Mouse (Mus musculus) heart, embryonic 13.5 days (tissue): ENCODE measurements around the gene Fhad1. TPM values are rescaled to one million over a fixed set of nuclear protein-coding genes. Genes with fewer than 3 reads are reported as not detected.
"Not testable (repeated sequence)": the region's sequence is repeated elsewhere in the genome, so short reads cannot be mapped to it uniquely, and the experiment has no call there.

Source experiments
- ATAC-seq: fragments of 200-750 bp; cut with Nextera tagmentation; 2 replicates; pipeline ENCODE4 v1.8.0; 2017; ENCODE audit warnings: moderate TSS enrichment; ENCODE audit not compliant: insufficient number of reproducible peaks, low FRiP score, low TSS enrichment; ENCODE audit errors: extremely low read depth
- H3K27ac ChIP-seq: fragments of 300-500 bp; sonication (generic); replicated peaks from 2 replicates; pipeline ENCODE4 v1.5.1; 2015; ENCODE audit warnings: moderate library complexity, mild to moderate bottlenecking, inconsistent platforms
- H3K27me3 ChIP-seq: fragments of 300-500 bp; sonication (generic); replicated peaks from 2 replicates; pipeline ENCODE4 v1.6.1; 2015; ENCODE audit warnings: mild to moderate bottlenecking, inconsistent platforms
- H3K36me3 ChIP-seq: fragments of 300-500 bp; sonication (generic); 2 replicates; pipeline ENCODE4 v1.6.1; 2015; ENCODE audit warnings: mild to moderate bottlenecking, inconsistent platforms
- H3K4me1 ChIP-seq: fragments of 300-500 bp; sonication (generic); 2 replicates; pipeline ENCODE4 v1.6.1; 2015; ENCODE audit warnings: inconsistent platforms
- H3K4me2 ChIP-seq: fragments of 300-500 bp; sonication (generic); 2 replicates; pipeline ENCODE4 v1.6.1; 2015; ENCODE audit warnings: inconsistent platforms, mild to moderate bottlenecking, moderate library complexity
- H3K4me3 ChIP-seq: fragments of 300-500 bp; sonication (generic); 2 replicates; pipeline ENCODE4 v1.5.1; 2015; ENCODE audit warnings: moderate library complexity, mild to moderate bottlenecking, inconsistent platforms
- H3K9ac ChIP-seq: fragments of 300-500 bp; sonication (generic); 2 replicates; pipeline ENCODE4 v1.6.1; 2015; ENCODE audit warnings: inconsistent platforms, mild to moderate bottlenecking, moderate library complexity
- H3K9me3 ChIP-seq: fragments of 300-500 bp; sonication (generic); 2 replicates; pipeline ENCODE4 v1.6.1; 2016; ENCODE audit warnings: inconsistent platforms
- WGBS: fragments of 180-500 bp; shearing (Covaris S2); methylation state at CpG from one replicate; pipeline ENCODE4 v1.1.7; 2015; ENCODE audit warnings: mixed read lengths; 5-methylcytosine and 5-hydroxymethylcytosine counted together
- polyA plus RNA-seq: library from polyadenylated mRNA; unstranded; fragments of >200 nt; fragmentation: Nextera tagmentation; extraction: Ambion mirVana; gene quantifications from 2 replicates; pipeline ENCODE4 v1.2.1, GENCODE M21; 2015

The Fhad1 gene
- polyA plus RNA-seq, 1 experiment from 2014 or later: 3.6 TPM

- Histone ChIP-seq H3K36me3 (no peaks in the 10 kb centered on the region), H3K4me3 (no peak overlapping the region), H3K27me3 (no peaks in the 10 kb centered on the region), H3K27ac (peak overlapping the region; percentile 80), H3K4me2 (no peak overlapping the region), H3K9ac (peak overlapping the region; percentile 37), H3K4me1 (peaks cover 59% of the 10 kb centered on the region), H3K9me3 (no peaks in the 10 kb centered on the region)
- no peak for ATAC-seq
- WGBS: 32% methylated on average over 9 of the region's 9 CpGs
Measured at GRCm38 (mm10) chr4:142053661-142054448, 39.0 kb upstream of the Fhad1 start.

- Histone ChIP-seq H3K4me1 (peaks cover 59% of the 10 kb centered on the region), H3K36me3 (no peaks in the 10 kb centered on the region), H3K4me2 (no peak overlapping the region), H3K9ac (peak overlapping the region; percentile 37), H3K27ac (peak overlapping the region; percentile 80), H3K4me3 (no peak overlapping the region), H3K9me3 (no peaks in the 10 kb centered on the region), H3K27me3 (no peaks in the 10 kb centered on the region)
- 41% methylated on average over 4 of the region's 4 CpGs for WGBS
- no peak for ATAC-seq
Measured at GRCm38 (mm10) chr4:142053261-142053660, 38.4 kb upstream of the Fhad1 start.

GRCm38 (mm10) chr4:142052391-142053132 lies 37.7 kb upstream of the Fhad1 start:
- no peaks in the 10 kb centered on the region for H3K36me3 ChIP-seq
- peaks cover 60% of the 10 kb centered on the region for H3K4me1 ChIP-seq
- H3K27ac ChIP-seq: peak overlapping the region; percentile 80
- no peak overlapping the region for H3K4me3 ChIP-seq
- no peak for ATAC-seq
- no peaks in the 10 kb centered on the region for H3K27me3 ChIP-seq
- H3K4me2 ChIP-seq: peak overlapping the region; percentile 40
- 31% methylated on average over 22 of the region's 22 CpGs for WGBS
- 0 out of 2 replicates have a peak overlapping the region, but pooled peaks have one; percentile 17 for H3K9ac ChIP-seq
- H3K9me3 ChIP-seq: no peaks in the 10 kb centered on the region

GRCm38 (mm10) chr4:142051883-142052282 lies 37.0 kb upstream of the Fhad1 start:
- Histone ChIP-seq H3K4me1 (peaks cover 53% of the 10 kb centered on the region), H3K4me2 (peak overlapping the region; percentile 40)
- not testable (repeated sequence) for ATAC-seq, H3K9ac ChIP-seq, H3K9me3 ChIP-seq, H3K27me3 ChIP-seq, H3K27ac ChIP-seq, H3K36me3 ChIP-seq, H3K4me3 ChIP-seq
- WGBS: 82% methylated on average over 6 of the region's 6 CpGs

- no peak for ATAC-seq
- Histone ChIP-seq H3K4me3 (no peak overlapping the region), H3K4me2 (no peak overlapping the region), H3K9me3 (no peaks in the 10 kb centered on the region), H3K27ac (no peak overlapping the region), H3K4me1 (peaks cover 55% of the 10 kb centered on the region), H3K9ac (no peak overlapping the region), H3K27me3 (no peaks in the 10 kb centered on the region), H3K36me3 (no peaks in the 10 kb centered on the region)
- 92% methylated on average over 5 of the region's 5 CpGs for WGBS
Measured at GRCm38 (mm10) chr4:142049963-142050362, 35.1 kb upstream of the Fhad1 start.

- peaks cover 56% of the 10 kb centered on the region for H3K4me1 ChIP-seq
- H3K4me3 ChIP-seq: no peak overlapping the region
- H3K27ac ChIP-seq: 0 out of 2 replicates have a peak overlapping the region, but pooled peaks have one; percentile 0
- H3K9ac ChIP-seq: no peak overlapping the region; the same call in 1 of the 2 replicates
- 37% methylated on average over 8 of the region's 8 CpGs for WGBS
- ATAC-seq: no peak
- peak overlapping the region; percentile 3; the same call in 1 of the 2 replicates for H3K4me2 ChIP-seq
- no peaks in the 10 kb centered on the region for H3K27me3 ChIP-seq
- no peaks in the 10 kb centered on the region for H3K9me3 ChIP-seq
- no peaks in the 10 kb centered on the region for H3K36me3 ChIP-seq
Measured at GRCm38 (mm10) chr4:142048391-142048790, 33.5 kb upstream of the Fhad1 start.

- H3K4me3 ChIP-seq: no peak overlapping the region
- peaks cover 54% of the 10 kb centered on the region for H3K4me1 ChIP-seq
- no peaks in the 10 kb centered on the region for H3K9me3 ChIP-seq
- H3K9ac ChIP-seq: no peak overlapping the region
- H3K27me3 ChIP-seq: no peaks in the 10 kb centered on the region
- H3K4me2 ChIP-seq: no peak overlapping the region
- ATAC-seq: no peak
- H3K27ac ChIP-seq: no peak overlapping the region
- 89% methylated on average over 5 of the region's 5 CpGs for WGBS
- no peaks in the 10 kb centered on the region for H3K36me3 ChIP-seq
Measured at GRCm38 (mm10) chr4:142047005-142047404, 32.1 kb upstream of the Fhad1 start.

- no peak for ATAC-seq
- WGBS: 72% methylated on average over 7 of the region's 7 CpGs
- Histone ChIP-seq H3K36me3 (no peaks in the 10 kb centered on the region), H3K4me1 (peaks cover 58% of the 10 kb centered on the region), H3K9ac (no peak overlapping the region), H3K27ac (no peak overlapping the region), H3K27me3 (no peaks in the 10 kb centered on the region), H3K4me2 (no peak overlapping the region), H3K4me3 (no peak overlapping the region), H3K9me3 (no peaks in the 10 kb centered on the region)
Measured at GRCm38 (mm10) chr4:142046496-142046895, 31.6 kb upstream of the Fhad1 start.

GRCm38 (mm10) chr4:142045595-142046163 lies 30.8 kb upstream of the Fhad1 start:
- no peak overlapping the region for H3K27ac ChIP-seq
- no peak for ATAC-seq
- H3K9ac ChIP-seq: no peak overlapping the region
- H3K27me3 ChIP-seq: no peaks in the 10 kb centered on the region
- H3K9me3 ChIP-seq: no peaks in the 10 kb centered on the region
- H3K4me2 ChIP-seq: no peak overlapping the region
- H3K36me3 ChIP-seq: no peaks in the 10 kb centered on the region
- 70% methylated on average over 14 of the region's 14 CpGs for WGBS
- peaks cover 62% of the 10 kb centered on the region for H3K4me1 ChIP-seq
- H3K4me3 ChIP-seq: no peak overlapping the region

GRCm38 (mm10) chr4:142044452-142044851 lies 29.6 kb upstream of the Fhad1 start:
- no peaks in the 10 kb centered on the region for H3K27me3 ChIP-seq
- WGBS: 40% methylated on average over 12 of the region's 12 CpGs
- peaks cover 70% of the 10 kb centered on the region for H3K4me1 ChIP-seq
- H3K9ac ChIP-seq: peak overlapping the region; percentile 55
- H3K4me3 ChIP-seq: no peak overlapping the region
- H3K9me3 ChIP-seq: no peaks in the 10 kb centered on the region
- ATAC-seq: no peak
- H3K27ac ChIP-seq: peak overlapping the region; percentile 29; the same call in 1 of the 2 replicates
- no peak overlapping the region for H3K4me2 ChIP-seq
- no peaks in the 10 kb centered on the region for H3K36me3 ChIP-seq

GRCm38 (mm10) chr4:142039662-142040353 lies 24.9 kb upstream of the Fhad1 start:
- Histone ChIP-seq H3K27me3 (no peaks in the 10 kb centered on the region), H3K27ac (peak overlapping the region; percentile 92), H3K9ac (no peak overlapping the region; the same call in 1 of the 2 replicates), H3K9me3 (no peaks in the 10 kb centered on the region), H3K36me3 (peaks cover 25% of the 10 kb centered on the region), H3K4me1 (peaks cover 60% of the 10 kb centered on the region), H3K4me3 (no peak overlapping the region), H3K4me2 (no peak overlapping the region)
- ATAC-seq: no peak
- WGBS: 33% methylated on average over 9 of the region's 9 CpGs
